Mouse (Mus musculus): ENCODE results near the gene Cwc27.

GRCm38 (mm10) chr13:104763193-104763592 is 53.7 kb downstream of the Cwc27 start:
- no peak for TF ChIP-seq ZC3H11A (IDR thresholded peaks at IDR 0.05; ENCODE audit: borderline replicate concordance, low read depth, low read length)
- TF ChIP-seq HCFC1 (IDR thresholded peaks at IDR 0.05; ENCODE audit: borderline replicate concordance, insufficient read depth, low read length), result no peak
- TF ChIP-seq CHD2 (IDR thresholded peaks at IDR 0.05; ENCODE audit: low read depth, low read length), result no peak
- no peak for TF ChIP-seq MAFK (IDR thresholded peaks at IDR 0.05; ENCODE audit: insufficient read depth, low read depth, low read length)

Data from ES-E14 (cell line).